Mouse (Mus musculus): ENCODE data around the gene Jph2. TPM values are rescaled to one million over a fixed set of nuclear protein-coding genes. Genes with fewer than 3 reads are reported as not detected.
"Not testable (repeated sequence)": the region's sequence is repeated elsewhere in the genome, so short reads cannot be mapped to it uniquely, and the experiment has no call there.

Gene Jph2
- total RNA-seq, 2 experiments from 2014 or later: 427 to 468 TPM

DNA sequence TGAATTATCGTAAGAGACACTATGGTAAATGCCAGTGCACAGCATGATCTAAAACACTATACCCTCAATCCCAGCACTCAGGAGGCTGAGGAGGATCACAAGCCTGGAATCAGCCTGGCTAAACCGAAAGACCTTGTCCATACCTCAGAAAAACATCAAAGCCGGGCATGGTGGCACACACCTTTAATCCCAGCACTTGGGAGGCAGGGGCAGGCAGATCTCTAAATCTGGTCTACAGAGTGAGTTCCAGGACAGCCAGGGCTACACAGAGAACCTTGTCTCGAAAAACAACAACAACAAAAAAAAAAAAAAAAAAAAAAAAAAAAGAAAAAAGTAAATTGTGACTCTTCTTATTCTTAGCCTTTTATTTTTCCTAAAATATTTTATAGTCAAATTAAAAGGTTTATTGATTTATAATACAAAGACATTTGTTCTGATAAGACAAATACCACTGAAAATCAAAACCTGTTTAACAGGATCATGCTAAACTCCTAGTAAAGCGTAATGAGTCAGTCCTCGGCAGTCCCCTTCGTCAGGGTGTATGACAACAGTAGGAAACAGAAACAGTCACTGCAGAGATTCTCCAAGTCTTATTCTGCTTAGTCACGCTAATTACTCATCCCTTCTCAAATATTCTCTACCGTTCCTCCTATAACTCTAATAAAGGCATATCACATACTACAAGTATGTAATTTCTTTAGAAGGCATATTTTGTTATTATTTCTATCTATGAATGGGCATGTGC, 15.2 kb upstream of the Jph2 start:
- peak in 1 of 2 experiments; percentile 6 for DNase-seq
- intact Hi-C loops (cut with DNase I): no loop called here

DNA sequence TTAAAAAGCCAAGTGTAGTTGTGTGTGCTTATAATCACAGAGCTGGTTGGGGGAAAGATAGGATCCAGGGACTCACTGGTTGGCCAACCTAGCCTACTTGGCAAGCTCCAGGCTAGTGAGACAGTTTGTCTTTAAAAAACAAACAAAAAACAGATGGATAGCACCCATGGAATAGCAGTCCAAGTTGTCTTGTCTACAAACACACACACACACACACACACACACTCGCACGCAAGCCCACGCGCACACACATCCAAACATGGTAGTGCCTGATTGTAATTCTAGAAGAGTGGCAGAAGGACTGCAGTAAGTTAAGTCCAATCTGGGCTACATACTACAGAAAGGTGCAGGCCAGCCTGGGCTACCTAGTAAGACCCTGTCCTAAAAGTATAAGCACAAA, 14.6 kb upstream of the Jph2 start:
- intact Hi-C loops (cut with DNase I): no loop called here
- DNase-seq: no peak

DNA sequence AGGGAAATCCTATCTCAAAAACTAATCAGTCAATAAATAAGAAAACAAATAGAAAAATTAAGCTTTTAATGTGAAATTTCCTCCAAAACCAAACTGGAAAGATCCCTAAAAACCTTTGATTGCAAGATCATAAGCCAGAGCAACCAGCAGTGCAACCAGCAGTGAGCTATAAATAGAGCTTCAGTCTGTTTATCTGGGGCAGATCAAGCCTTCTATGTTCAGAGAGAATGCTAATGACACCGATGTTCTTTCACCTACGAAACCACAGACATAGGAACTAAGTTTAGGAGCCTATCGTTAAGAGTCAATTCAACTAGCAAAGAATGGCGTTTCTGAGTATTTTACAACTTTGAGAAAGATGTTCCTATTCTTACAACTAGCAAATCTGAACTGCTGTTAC, 14.0 kb upstream of the Jph2 start:
- intact Hi-C loops (cut with DNase I): no loop called here
- DNase-seq: no peak

DNA sequence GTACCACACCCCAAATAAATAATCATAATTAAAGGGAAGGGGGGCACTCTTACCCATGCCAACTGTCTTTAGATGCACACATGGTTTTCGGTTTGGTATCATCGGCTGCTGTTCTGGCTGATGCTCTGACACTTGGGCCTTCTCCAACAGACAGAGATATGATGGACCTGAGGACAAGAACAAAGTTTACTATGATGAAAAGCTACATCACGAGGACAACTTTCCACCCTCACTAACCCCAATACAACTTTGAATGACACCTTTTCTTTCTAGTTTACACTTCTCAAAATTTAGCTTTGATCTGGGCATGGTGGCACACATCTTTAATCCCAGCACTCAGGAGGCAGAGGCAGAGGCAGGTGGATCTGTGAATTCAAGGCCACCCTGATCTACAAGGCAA, 13.6 kb upstream of the Jph2 start:
- intact Hi-C loops (cut with DNase I); DNase-seq: not testable (repeated sequence)

DNA sequence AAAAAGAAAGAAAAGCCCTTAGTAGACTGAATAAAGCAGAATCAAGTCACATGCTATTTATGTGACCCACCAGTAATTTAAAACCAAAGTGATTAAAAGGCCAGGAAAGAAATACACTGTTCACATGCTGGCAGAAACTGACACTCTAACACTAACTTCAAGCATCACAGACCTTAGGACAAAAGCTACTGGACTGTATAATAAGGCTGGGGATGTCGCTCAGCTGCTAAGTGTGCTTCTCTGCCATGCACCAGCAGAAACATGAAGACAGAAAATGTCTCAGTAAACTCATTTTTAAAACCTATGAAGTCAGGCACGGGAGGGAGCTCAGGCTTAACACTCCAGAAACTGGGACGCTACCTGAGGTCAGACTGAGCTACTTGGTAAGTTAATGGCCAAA, 12.4 kb upstream of the Jph2 start:
- no peak for DNase-seq
- intact Hi-C loops (cut with DNase I): no loop called here

DNA sequence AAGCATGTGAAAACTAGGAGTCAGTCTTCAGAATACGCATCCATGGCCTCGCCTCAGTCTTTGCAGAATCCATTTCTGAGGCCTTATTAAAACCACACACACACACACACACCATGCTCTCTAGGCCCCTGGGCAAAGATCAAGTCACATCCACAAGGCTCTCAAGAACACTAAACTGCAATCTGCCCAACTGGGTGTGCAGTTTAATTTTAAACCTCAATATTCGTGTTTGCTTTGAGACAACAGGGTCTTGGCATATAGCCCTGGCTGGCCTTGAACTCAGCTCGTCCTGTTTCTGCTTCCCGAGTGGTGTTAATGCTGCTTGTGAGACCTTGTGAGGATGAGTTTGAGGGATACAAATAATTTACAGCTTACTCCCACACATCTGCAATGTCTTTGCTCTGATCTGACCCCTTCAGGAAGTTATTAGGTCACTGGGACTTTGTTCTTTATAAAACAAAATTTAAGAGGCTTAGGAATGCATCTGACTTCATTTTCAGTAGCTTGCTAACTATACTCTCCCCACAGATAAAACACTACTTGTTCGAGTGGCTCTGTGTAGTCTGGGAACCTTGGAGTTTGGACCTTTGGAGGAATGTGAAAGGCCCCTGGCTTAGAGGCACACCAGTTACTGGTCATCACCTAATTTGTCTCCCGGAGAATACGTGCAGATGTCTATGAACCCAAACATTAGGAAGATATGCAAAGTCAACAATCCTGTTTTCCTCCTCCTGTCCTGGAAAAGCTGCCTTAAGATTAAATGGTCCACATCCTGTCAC, 6.4 kb upstream of the Jph2 start:
- DNase-seq: no peak
- intact Hi-C loops (cut with DNase I): loop anchor here (5.0 kb wide), 1 partner anchor 132 kb away; no protein-coding TSS in a partner anchor

DNA sequence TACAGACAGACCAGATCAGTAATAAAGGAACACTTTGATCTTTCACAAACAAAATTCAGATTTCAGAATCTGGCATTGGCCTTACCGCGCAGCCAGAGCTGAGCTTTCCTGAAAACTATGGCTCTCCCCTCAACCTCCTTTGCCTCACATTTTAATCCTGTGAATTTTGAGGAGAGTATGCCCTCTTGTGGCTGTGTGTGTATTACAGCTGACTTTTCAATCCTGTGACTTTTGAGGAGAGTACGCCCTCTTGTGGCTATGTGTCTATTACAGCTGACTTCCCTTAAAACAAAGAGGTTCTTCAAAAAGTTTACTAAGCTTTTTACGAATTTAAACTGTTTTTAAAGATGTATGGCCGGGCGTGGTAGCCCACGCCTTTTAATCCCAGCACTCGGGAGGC, 3.4 kb upstream of the Jph2 start:
- intact Hi-C loops (cut with DNase I): loop anchor here (1.0 to 5.0 kb wide), 3 partner anchors 61 to 300 kb away; no protein-coding TSS in a partner anchor
- DNase-seq: peak in 1 of 2 experiments; percentile 64

DNA sequence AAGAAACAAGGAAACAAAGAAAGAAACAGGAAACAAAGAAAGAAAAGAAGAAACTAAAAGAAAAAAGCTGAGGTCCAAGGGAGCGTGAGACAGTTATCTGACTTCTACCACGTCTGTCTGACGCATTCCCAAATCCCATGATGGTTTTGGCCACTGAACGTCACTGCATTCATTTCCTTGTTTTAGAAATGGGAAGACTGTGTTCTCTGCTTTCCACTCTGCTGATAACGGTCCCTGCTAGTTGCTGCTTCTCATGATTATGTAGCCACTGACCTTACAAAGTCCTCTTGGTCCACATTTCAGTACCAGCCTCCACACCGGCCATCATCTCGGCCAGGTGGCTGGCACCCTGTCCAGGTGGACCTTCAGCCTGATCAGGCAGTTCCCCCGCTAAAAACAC, 1.4 kb upstream of the Jph2 start:
- peak in 1 of 2 experiments; percentile 8 for DNase-seq
- intact Hi-C loops (cut with DNase I): loop anchor here (5.0 to 10.0 kb wide), 2 partner anchors 37 to 474 kb away; no protein-coding TSS in a partner anchor

DNA sequence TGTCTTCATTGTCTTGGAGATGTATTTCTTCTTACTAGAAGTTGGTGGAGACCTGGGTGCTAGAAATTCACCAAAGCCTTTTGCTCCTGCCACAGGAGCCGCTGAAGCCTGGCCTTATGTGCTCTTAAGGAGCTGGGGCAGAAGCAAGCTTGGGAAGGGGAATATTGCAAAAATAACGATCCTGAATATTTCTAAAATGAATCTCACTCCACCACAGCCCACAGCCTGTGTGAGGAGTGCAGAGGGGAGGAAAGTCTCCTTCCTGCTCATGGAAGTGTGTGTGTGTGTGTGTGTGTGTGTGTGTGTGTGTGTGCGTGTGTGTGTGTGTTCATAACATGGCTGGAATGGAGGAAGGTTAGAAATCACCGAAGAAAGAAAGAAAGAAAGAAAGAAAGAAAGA, 977 bp upstream of the Jph2 start:
- intact Hi-C loops (cut with DNase I): loop anchor here (5.0 to 10.0 kb wide), 2 partner anchors 36 to 474 kb away; no protein-coding TSS in a partner anchor
- DNase-seq: peak in 1 of 2 experiments; percentile 7

DNA sequence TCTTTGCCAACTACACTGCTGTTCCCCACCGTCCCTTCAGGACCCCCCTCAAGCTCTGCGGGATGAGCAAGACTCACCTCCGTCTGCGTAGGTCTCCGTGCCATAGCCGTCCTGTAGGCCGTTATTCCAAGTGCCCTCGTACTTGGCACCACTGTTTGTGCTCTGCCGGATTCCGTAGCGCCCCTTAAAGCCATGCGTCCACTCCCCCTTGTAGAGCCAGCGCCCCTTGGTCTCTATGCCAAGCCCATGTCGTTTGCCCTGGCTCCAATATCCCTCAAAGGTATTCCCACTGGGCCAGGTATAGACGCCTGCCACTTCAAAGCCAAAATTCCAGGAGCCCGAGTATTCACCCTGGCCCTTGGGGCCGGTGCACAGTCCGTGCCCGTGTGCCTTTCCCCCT, 722 bp downstream of the Jph2 start:
- DNase-seq: peak in 1 of 2 experiments; percentile 19
- intact Hi-C loops (cut with DNase I): loop anchor here (5.0 to 10.0 kb wide), 2 partner anchors 35 to 472 kb away; no protein-coding TSS in a partner anchor

DNA sequence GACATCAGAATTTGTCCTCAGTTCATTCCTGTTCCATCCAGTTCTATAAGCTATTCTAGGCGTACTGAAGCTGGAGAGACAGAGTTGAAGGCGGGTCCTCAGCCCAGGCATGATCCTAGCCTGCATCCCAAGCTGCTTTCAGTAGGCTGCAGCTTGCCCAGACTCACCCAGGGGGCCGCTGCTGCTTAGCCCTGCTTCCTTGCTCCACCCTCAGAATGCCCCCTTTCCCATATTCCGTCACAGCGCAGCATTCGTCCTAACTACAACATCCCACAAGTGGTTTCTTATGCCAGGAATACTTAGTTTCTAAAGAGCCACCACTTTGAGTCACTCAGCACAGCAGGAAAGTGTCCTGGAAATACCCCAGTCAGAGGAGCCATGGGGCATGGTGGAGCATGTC, 2.8 kb downstream of the Jph2 start:
- intact Hi-C loops (cut with DNase I): loop anchor here (5.0 to 10.0 kb wide), 2 partner anchors 33 to 470 kb away; no protein-coding TSS in a partner anchor
- no peak for DNase-seq

DNA sequence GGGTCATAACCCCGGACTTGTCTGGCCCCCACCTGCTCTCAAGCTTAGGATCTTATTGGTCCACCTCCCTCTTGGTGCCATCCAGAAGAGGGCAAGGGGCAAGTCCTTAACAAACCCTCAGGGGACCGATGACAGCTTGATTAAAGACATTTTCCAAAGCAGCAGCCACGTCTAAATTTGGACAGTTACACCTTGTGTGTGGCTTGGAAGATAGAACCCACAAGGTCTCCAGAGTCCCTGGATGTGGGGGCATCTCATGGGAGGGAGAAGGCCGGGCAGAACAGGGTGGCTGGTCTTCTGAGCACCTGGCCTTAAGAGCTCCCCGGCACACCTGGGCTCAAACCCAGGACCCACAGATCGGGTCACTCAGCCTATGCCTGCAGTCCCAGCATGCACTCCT, 3.8 kb downstream of the Jph2 start:
- intact Hi-C loops (cut with DNase I): loop anchor here (10.0 kb wide), 1 partner anchor 469 kb away; no protein-coding TSS in a partner anchor
- no peak for DNase-seq

DNA sequence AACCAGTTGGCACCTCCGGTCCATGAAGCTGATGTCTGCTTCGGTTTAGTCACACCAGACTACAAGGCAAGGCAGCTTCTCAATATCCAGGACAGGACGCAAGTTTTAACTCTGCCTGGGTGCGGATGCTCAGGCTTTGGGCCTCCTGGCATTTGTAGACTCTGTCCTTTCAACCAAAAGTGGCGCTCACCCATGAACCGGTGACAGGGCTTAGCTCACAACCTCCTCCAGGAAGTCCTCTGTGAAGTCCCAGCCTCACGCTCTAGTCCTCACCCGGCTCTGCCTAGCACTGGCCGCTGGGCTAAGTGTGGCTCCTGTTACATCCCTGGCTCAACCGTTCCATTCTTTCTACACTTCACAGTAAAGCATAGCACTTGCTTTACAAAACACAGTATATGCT, 4.6 kb downstream of the Jph2 start:
- intact Hi-C loops (cut with DNase I): loop anchor here (10.0 kb wide), 1 partner anchor 468 kb away; no protein-coding TSS in a partner anchor
- DNase-seq: no peak

DNA sequence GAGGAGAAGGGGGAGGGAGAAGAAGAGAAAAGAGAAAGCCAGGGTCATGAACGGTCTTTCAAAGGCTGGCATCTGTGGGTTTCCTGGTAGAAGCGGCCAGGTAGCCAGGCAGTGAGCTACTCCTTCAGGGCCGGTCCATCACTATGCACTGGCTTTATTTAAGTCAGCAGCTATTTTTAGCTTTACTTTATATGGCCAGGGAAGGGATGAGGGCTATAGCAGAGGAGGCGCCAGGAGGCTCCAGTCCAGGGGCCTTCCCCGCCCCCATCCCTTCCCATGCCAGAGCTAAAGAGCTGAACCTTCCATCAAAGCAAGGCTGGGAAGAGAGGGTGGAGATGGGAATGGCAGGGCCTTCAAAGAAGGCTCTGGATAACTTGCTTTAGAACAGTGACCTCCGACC, 5.4 kb downstream of the Jph2 start:
- intact Hi-C loops (cut with DNase I): loop anchor here (10.0 kb wide), 1 partner anchor 468 kb away; no protein-coding TSS in a partner anchor
- peak; percentile 58 to 59 for DNase-seq

DNA sequence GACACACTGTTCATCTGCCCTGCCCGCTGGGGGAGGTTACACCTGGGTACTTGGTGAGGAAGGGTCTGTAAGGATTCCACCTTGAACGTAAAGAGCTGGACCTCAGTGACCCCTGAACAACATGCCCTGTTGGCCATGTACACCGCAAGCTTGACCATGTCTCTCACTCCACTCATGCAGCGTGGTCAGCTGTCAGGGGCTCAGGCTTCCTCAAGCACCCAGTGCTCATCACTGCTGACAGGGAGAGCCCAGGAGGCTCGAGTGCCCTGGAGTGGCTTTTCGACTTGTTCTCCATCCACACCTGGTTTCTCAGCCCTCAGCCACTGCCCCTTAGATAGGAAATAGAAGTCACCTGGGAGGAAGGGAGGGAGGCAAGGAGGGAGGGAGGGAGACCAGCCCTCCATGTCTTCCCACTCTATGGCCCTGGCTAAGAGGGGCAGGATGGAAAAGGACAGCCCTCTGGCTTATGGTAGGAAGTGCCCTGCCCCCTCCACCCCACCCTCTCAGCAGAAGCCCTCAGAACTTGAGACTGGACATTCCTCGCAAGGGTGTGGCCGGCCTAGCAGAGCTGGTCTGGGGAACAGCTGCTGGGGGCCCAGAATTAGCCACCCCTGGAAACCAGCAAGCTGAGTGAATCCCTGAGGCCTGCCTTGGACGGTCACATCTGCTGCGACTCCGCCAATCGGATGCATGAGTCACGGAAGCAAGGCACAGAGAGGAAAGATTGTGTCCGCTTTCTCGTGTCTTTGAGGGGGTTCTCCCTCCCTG, 11.2 kb downstream of the Jph2 start:
- intact Hi-C loops (cut with DNase I): no loop called here
- peak; percentile 50 to 65 for DNase-seq

DNA sequence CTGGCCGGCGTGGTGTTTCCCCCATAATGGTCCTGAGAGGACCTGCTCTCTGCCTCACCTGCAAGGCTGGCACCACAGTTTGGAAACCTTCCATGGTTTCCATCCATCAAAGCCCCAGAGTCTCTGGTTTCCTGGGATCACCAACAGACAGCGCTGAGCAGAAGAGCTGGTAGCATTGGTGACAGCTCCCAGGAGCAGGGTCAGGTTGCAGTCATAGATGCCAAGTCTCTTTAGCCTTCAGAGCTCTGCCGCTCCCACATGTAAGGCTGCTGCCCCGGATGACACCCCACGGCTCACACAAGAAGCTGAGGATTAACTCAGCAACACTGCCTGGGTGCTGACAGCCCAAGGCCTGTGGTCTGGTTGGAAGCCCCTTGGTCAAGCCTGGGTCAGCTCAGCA, 12.7 kb downstream of the Jph2 start:
- peak in 1 of 2 experiments; percentile 46 for DNase-seq
- intact Hi-C loops (cut with DNase I): no loop called here

DNA sequence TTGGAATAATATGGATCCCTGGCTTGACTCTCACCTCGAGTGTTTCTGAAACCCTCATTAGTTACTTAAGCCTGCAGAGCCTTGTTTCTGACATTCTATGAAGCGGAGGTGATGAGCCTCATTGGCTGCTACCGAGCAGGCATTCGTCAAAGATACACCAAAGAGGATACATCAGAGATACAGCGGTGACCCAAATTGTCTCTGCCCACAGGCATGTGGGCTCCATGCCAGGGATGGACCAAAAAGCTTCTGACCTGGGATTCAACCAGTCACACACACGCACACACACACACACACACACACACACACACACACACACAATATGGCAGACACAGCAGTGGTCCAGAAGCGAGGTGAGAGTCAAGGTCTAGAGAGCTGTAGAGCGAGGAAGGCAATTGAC, 16.5 kb downstream of the Jph2 start:
- intact Hi-C loops (cut with DNase I): no loop called here
- DNase-seq: peak in 1 of 2 experiments; percentile 11

DNA sequence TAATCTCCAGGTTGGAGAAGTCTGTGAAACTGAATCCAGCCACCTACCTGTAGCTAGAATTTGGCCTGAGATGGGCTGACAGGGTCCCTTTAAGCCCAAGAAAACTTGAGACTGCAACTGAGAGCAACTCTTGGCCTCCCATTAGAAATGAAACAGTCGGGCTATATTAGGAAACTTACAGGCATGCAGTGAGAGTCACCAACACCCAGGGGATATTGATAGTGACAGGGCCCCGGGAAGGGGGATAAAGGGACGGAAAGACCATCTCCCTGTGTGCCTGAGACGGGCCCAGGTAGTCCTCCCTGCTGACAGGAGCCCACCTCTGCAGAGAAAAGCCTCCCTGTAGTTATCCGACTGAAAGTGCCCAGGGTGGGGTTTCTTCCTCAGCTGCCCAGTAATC, 18.4 kb downstream of the Jph2 start:
- intact Hi-C loops (cut with DNase I): no loop called here
- no peak for DNase-seq

DNA sequence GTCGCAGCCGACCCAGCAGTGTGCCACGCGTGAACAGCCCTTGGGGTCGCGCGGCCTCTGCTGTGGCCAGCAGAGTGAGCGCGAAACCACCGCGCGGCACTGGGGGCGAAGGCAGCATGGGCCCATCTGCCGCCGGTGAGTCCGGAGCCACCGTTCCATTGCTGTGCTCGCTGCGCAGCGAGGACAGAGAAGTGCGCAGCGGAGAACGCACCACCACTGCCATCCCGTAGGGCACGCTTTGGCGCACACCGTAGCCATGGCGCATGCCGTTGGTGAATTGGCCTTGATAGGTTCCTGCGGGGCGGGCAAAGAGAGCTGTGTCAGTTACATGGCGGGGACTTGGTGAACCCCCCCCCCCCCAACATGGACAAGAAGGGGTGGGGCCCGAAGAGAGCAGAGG, 21.7 kb downstream of the Jph2 start:
- intact Hi-C loops (cut with DNase I): no loop called here
- no peak for DNase-seq

DNA sequence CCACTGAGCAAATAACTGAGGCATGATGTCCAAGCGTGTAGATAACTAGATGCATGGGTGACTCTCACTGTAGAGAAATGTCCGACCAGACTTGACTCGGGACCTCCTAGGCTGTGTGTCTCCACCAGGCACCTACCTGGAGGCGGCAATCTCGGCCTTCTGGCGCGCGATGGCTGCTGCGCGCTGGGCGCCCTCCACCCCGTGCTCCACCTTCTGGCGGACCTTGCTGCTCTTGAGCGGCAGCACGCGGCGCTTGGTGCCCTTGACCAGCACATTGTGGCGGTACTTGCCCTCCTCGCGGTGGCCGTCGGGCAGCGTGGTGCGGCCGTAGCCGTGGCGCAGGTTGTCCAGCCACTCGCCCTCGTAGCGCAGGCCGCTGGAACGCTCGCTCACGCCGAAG, 22.3 kb downstream of the Jph2 start:
- DNase-seq: no peak
- intact Hi-C loops (cut with DNase I): no loop called here

DNA sequence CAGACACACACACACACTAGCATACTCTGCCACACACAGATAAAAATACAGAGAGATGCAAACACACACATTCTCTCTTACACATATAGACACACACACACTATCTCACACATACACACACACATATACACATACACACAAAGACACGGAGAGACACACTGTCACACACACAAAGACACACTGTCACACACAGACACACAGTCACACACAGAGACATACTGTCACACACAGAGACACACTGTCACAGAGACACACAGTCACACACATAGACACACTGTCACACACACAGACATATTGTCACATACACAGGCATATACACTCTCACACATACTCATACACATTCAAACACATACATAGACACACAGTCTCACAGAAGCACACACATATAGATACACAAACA, 25.2 kb downstream of the Jph2 start:
- DNase-seq: no peak
- intact Hi-C loops (cut with DNase I): no loop called here
